Mouse (Mus musculus): Measurements from ENCODE around the gene Npepps.
A peak's percentile ranks its signal among the peaks of the same experiment; 100 is the strongest.
"Not testable (repeated sequence)": the region's sequence is repeated elsewhere in the genome, so short reads cannot be mapped to it uniquely, and the experiment has no call there.

Npepps gene

GRCm38 (mm10) chr11:97292731-97293130 is 12.3 kb upstream of the Npepps start:
- DNase-seq (ENCODE audit: low spot score), result no peak

- DNase-seq (ENCODE audit: low spot score), result no peak
Observed at GRCm38 (mm10) chr11:97289276-97290230, 9.1 kb upstream of the Npepps start.

- no peak for DNase-seq (ENCODE audit: low spot score)
Observed at GRCm38 (mm10) chr11:97287643-97288042, 7.2 kb upstream of the Npepps start.

- DNase-seq (ENCODE audit: low spot score), result no peak
Observed at GRCm38 (mm10) chr11:97286973-97287372, 6.5 kb upstream of the Npepps start.

GRCm38 (mm10) chr11:97285852-97286775 is 5.7 kb upstream of the Npepps start:
- no peak for DNase-seq (ENCODE audit: low spot score)

- DNase-seq (ENCODE audit: low spot score), result no peak
Observed at GRCm38 (mm10) chr11:97284854-97285253, 4.4 kb upstream of the Npepps start.

- no peak for DNase-seq (ENCODE audit: low spot score)
Observed at GRCm38 (mm10) chr11:97282179-97282578, 1.7 kb upstream of the Npepps start.

- peak; percentile 94 for DNase-seq (ENCODE audit: low spot score)
Observed at GRCm38 (mm10) chr11:97279405-97280215, 828 bp downstream of the Npepps start.

GRCm38 (mm10) chr11:97279040-97279404 is 1.4 kb downstream of the Npepps start:
- no peak for DNase-seq (ENCODE audit: low spot score)

- DNase-seq (ENCODE audit: low spot score), result no peak
Observed at GRCm38 (mm10) chr11:97278456-97278855, 2.0 kb downstream of the Npepps start.

GRCm38 (mm10) chr11:97277166-97277565 is 3.3 kb downstream of the Npepps start:
- DNase-seq (ENCODE audit: low spot score), result no peak

- no peak for DNase-seq (ENCODE audit: low spot score)
Observed at GRCm38 (mm10) chr11:97276019-97276418, 4.4 kb downstream of the Npepps start.

GRCm38 (mm10) chr11:97275349-97275748 is 5.1 kb downstream of the Npepps start:
- DNase-seq (ENCODE audit: low spot score), result no peak

- DNase-seq (ENCODE audit: low spot score), result not testable (repeated sequence)
Observed at GRCm38 (mm10) chr11:97274947-97275346, 5.5 kb downstream of the Npepps start.

- DNase-seq (ENCODE audit: low spot score), result no peak
Observed at GRCm38 (mm10) chr11:97273613-97274012, 6.8 kb downstream of the Npepps start.

- DNase-seq (ENCODE audit: low spot score), result no peak
Observed at GRCm38 (mm10) chr11:97272835-97273234, 7.6 kb downstream of the Npepps start.

GRCm38 (mm10) chr11:97270004-97270403 is 10.4 kb downstream of the Npepps start:
- not testable (repeated sequence) for DNase-seq (ENCODE audit: low spot score)

GRCm38 (mm10) chr11:97266544-97266943 is 13.9 kb downstream of the Npepps start:
- DNase-seq (ENCODE audit: low spot score), result not testable (repeated sequence)

- DNase-seq (ENCODE audit: low spot score), result not testable (repeated sequence)
Observed at GRCm38 (mm10) chr11:97249649-97250048, 30.8 kb downstream of the Npepps start.

- DNase-seq (ENCODE audit: low spot score), result no peak
Observed at GRCm38 (mm10) chr11:97246510-97247159, 33.8 kb downstream of the Npepps start.

- no peak for DNase-seq (ENCODE audit: low spot score)
Observed at GRCm38 (mm10) chr11:97241321-97241720, 39.1 kb downstream of the Npepps start.

Measured in embryo, embryonic 10.5 days (tissue).